Mouse (Mus musculus) spleen, postnatal 10 days (tissue): ENCODE measurements around the gene Amot.

ENCODE experiments used
- DNase-seq, 2 experiments: peaks; one replicate each; pipeline ENCODE4 v3.0.0; 2021 to 2022; ENCODE audit warnings: low spot score in 2 of 2

Gene Amot

GRCm38 (mm10) chrX:145504717-145505415 is at the start of gene Amot:
Gene Amot, minus strand, starts transcription at chrX:145505181.
- DNase-seq: peak; percentile 37 to 73

DNA sequence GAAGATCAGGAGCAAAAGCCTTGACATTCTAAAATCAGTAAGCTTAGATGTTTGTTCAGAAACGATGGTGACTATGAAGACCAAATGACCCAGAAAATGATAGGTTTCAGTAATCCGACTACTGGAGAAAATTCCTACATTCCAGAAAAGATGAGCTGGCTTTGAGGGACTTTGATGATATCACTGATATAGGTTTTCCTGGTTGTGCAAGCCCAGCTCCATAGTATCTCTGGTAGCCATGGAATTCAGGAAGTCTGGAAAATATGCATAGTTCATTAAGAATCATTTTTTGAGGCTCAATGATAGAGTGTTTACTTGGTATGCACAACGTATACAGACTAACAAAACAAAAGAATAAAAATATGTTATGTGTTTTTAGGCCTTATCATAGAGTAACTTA is 40.1 kb upstream of the Amot start:
- no peak for DNase-seq

DNA sequence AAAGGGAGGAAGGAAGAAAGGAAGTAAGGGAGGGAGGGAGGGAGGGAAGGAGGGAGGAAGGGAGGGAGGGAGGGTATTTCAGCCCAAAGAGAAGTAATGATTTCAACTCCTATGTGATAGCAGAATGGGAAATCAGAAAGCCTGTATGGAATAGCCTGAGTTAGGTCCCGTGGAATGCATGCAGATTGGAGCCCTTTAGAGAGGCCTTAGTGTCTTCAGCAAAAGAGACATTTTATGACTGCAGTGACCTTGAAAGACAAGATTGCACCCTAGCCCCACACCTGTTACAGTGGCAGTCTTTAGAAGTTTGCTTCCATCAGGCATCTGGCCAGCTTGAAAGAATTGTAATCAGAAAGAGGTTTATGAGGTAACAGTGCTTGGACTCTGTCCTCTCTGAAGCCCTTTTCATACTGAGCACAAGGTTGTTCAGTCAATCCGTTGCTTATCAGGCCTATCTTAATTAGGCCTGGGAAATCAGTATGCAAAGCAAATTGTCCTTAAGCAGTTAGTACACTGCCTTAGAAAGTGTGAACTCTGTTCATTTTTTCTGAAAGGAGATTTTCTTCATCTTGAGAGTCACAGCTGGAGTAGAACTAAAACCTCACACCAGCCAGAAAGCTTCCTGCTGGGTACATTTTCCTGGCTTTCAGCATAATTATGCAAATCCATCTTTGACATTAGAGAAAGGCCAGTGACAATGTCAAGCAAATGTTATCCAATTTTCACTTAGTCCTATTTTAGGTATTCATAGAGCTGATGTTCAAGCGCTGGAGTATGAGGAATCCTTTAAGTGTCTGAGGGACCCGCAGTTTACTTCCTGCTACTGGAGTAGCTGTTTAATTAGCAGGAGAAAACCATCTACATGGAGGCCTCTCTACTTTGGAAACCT is 38.9 kb upstream of the Amot start:
- no peak for DNase-seq

- DNase-seq: no peak
Observed at GRCm38 (mm10) chrX:145541050-145541449, 36.1 kb upstream of the Amot start.

DNA sequence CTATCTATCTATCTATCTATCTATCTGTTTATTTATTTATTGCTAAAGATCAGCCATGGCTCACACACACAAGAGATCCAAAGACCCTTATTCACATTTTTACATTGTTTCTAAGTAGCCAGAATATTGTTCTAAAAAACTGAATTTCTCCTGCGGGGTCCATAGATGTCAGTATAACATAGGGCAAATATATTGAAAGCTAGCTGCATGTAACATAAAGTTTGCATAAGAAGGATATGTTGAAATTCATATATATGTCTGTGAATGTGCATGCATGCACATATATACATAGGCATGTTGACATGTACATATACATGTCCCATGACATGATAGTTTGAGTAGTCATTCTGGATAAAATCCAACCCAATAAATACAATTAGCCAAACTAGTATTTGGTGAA is 35.3 kb upstream of the Amot start:
- DNase-seq: no peak

GRCm38 (mm10) chrX:145529602-145530001 is 24.6 kb upstream of the Amot start:
- DNase-seq: no peak

- no peak for DNase-seq
Observed at GRCm38 (mm10) chrX:145516322-145517066, 11.5 kb upstream of the Amot start.

DNA sequence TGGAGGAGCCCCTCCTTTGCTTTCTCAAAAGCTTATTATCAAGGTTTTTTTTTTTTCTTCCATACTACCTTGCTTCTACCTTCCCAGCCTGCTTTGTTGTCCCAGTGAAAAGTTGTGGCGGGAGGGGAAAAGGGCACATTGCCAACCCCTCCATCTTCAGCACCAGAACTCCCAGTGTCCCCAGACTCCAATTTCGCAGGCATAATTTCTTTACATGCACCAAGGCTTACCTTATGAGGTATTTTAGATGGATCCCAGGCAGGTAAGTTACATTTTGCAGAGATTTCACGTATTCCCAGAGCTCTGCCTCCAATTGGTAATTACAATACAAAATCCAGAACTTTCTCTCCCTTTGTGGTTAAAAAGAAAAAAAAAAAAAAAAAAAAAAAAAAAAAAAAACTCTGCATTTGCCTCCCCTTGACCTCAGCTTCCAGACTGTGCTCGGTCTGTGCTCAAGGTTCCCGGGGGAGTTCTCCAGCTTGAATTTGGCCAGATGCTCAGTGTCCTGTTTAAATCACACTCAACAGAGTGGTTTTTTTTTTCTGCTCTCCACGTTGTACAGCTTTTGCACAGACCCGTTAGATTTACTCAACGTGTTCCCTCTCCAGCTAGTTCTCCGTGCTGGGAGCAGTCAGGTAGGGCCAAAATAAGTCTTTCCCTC is 10.6 kb upstream of the Amot start:
- DNase-seq: no peak

DNA sequence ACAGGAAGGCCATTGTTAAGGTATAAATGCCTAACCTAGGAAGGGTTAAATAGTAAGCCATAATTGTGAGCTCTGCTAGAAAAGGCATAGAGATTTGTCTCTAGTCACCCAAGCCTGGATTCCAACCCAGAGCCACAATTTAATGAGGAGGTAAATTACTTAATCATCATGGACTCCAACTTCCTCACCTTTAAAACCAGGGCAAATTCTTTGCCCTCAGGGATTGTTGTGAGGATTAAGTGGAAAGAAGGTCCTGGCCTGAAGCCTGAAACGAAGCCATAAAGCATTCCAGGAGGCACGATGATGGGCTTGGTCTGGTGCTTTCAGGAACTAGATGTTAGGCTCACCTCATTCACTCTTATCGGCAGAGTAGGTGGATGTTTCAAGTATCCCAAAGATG is 5.7 kb upstream of the Amot start:
- DNase-seq: no peak

DNA sequence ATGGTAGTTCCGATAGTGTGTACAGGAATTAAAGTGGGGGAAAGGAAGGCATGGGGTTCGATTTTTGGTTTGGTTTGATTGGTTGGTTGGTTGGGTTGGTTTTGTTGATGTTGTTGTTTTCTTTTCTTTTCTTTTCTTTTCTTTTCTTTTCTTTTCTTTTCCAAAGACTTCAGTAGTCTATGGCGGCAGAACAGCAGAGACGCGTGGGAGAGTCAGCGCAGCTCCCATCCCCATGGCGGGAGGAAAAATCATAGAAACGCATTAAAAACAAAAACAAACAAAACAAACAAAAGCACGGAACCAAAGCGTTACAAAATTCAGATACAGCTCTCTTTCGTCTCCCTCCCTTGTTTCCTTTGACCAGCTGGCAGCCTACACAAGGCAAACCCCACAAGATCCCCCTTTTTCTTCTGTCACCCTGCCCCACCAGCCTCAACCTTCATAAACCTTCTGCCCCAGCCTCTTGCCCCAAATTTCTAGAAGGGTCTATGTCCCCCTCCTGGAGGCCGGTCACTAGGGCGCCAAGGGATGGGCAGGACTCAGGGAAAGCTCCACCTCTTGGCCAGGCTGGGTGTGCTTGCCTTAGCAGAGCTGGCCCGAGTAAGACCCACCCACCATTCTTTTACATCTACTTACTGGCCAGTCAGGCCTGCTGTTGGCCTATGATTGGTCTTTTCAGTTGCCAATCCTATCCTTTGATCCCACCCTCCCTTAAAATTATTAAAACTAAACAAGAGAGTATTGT is 648 bp upstream of the Amot start:
- DNase-seq: peak; percentile 10 to 47

- no peak for DNase-seq
Observed at GRCm38 (mm10) chrX:145501666-145502355, 3.2 kb downstream of the Amot start.

DNA sequence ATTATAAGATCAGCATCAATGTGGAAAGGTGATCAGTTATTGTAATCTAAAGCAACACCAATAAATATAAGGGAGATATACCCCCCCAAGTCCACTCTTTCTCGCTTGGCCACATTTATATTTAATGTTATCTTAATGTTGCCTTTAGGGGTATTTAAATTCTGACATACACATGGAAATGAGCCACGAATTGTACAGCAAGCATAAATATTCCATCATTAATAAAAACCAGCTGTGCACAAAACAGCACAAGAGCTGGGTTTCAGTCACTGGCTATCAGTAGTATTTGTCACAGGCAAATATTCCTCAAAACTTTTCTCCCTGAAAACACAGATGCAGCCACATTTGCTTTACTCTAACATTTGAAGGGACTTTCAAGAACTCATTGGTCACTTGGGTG is 5.9 kb downstream of the Amot start:
- DNase-seq: no peak

DNA sequence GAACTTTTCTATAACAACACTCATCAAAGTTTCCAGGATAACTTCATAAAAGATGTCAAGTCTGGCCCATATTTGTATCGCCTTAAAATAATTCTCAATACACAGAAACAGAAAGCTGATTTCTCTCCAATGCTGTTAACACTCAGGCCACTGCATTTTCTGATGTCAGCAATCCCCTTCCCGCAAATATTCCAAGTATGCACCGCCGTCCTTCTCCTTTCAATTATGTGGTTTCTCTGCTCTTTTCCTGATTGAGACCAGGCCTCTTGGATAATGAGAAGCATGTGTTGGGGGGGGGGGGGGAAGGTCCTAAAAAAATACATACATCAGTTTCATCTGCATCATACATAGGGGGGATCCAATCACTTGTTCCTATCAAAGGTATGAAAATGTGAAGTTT is 6.3 kb downstream of the Amot start:
- no peak for DNase-seq

DNA sequence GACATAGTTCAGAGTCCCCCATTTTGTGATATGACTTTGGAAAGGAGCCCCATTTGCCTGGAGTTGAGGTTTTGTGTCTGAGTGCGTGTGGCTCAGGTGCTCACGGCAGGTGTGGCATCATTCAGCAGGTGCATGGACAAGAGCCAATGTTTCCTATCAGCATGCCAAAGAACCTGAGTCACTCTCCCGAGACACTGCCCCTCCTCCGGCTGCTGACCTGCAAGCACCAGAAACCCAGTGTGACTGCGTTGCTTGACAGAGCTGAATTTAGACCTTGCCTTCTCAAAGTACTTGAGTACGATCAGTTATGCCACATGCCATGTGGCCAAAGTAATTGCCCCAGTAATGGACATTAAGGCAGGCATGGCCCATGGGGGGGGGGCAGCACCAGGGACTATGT is 7.5 kb downstream of the Amot start:
- no peak for DNase-seq

DNA sequence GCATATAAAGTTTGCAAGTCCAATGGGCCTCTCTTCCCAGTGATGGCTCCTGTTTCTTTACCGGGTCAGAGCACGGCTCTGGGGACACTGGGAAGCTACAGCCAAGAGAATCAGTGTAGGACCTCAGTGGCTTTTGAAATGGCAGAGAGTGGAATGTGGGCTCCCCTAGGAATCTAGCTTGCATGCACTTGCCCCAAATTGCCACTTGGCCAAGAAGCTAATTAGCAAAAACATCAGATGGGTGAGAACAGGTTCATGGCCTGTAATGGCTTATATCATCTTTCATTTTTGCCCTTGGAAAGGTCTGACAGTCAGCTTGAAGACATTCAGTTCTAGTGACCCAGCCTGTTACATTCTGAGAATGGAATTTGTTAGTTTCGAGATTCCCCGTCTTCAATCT is 9.6 kb downstream of the Amot start:
- DNase-seq: no peak

GRCm38 (mm10) chrX:145490821-145491220 is 14.2 kb downstream of the Amot start:
- DNase-seq: no peak

GRCm38 (mm10) chrX:145490417-145490816 is 14.6 kb downstream of the Amot start:
- no peak for DNase-seq

DNA sequence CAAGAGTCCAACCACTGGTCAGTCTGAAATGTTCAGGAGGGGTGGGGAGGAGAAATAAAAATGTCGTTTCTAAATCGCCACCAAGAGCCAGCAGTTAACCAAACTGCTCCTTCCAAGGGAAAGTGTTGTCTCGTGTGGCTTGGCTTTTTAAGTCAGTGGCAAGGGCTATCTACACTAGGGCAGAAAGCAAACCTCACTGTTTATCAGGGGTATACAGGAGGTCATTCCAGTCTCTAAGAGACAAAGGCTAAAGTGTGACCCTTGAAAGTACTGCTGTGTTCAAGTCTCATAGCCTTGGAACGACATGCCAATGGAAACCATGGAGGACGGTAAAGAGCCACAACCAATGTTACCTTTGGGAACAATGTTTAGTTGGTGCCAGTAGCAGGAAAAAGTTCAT is 15.0 kb downstream of the Amot start:
- DNase-seq: no peak

DNA sequence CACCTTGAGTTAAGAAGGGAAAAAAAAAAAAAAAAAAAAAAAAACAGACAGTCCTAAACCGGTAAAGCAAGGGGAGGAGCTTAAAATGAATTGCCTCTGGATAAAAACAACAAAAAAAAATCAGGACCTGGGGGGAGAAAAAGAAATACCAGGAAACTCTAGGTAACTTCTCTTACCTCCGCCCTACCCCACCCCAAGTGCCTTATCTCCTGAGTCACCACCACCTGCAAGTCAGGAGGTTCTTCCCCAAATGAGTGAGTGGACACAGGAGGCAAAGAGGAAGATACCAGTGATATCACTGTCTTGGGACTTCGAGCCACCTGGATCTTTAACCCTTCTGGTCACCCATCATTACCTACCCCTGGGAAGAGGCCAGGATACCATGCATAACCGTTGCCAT is 19.5 kb downstream of the Amot start:
- DNase-seq: no peak

DNA sequence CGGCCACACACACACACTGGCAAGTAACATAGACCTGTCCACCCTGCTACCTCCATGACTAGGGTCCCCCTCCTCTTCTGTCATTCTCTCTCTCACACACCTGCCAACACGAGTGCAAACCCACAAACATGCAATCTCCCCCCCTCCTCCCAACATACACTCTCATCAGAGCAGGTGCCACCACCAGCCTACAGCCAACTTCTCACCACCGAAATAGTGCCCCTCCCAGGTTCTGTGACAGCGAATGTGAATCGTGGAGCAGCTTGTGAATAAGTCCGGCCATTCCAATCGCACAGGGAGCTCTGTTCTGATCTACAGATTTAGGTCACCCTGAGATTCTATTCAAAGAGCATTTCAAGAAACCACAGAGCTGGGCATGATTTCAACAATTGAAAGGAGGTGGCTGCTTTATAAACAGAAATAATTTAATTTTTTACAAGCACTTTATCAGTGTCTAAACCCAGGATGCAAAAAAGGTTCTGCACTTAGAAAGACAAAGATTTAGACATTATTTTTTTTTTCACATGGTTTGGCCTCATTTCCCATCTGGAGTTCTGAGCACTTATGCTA is 21.4 kb downstream of the Amot start:
- DNase-seq: no peak
